ENCODE assay signal across 13 mouse cellular contexts in the genomic region with DNA sequence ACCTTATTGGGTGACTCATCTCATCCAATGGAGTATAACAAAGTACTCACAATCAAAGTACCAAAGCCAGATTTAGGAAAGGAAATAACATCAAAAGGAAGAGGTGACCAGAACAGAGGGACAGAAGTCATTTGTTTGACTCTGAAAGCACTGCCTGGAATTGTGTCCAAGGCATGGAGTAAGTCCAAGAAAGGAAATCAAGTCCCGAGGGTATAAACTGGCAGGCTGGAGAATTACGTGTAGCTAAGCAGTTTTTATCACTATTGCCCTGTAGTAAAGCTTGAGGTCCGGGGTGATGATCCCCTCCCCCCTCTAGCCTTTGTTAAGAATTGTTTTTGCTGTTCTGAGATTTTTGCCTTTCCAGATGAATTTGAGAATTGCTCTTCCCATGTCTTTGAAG.
"Had no signal": no experiment of that assay in that cellular context is flagged by ENCODE, and none has a peak within 500 bp of the region (broad histone marks: within the 10 kb centered on the region; RNA-seq: fewer than 3 reads in every experiment).

No protein-coding gene starts in this region.

- DNase-seq: gastrocnemius, postnatal 14 days; gastrocnemius, postnatal 36 days; heart, adult 18-20 months; heart, postnatal 14 days; heart, postnatal 36 days; kidney, adult 11 months; kidney, adult 2 months; kidney, adult 9 months; kidney, postnatal 14 days; kidney, postnatal 36 days; layer of hippocampus, adult 9-11 months; layer of hippocampus, postnatal 36 days; left cerebral cortex, postnatal 4 days had no signal
